Mouse (Mus musculus): ENCODE measurements around the gene Disp1. TPM values are rescaled to one million over a fixed set of nuclear protein-coding genes. Genes with fewer than 3 reads are reported as not detected.

Disp1 gene
- total and polyA plus RNA-seq, 3 experiments: 3.8 to 10.5 (median 5.0) TPM

DNA sequence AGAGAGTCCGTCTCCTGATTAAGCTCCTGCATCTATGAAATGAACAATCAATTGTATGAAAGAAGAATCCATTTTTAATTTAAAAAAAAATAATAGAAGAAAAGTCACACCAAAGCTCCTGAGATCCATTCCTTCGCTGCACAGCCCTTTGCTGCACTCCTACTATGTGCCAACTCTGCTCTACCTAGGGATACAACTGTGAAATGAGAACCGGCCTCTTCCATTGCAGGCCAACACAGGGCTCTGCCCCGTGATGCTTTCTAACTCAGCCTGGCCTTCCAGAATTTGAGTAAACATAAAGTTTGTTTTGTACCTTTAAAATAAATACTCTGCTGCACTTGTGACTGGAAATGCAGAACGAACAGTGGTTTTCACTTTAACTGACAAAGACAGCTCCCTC lies 42.0 kb downstream of the Disp1 start:
- H3K27me3 ChIP-seq (ENCODE audit: insufficient read depth, low read length): no peaks in the 10 kb centered on the region
- H3K9me3 ChIP-seq (replicated peaks): no peaks in the 10 kb centered on the region
- ATAC-seq (ENCODE audit: extremely low read depth, insufficient number of reproducible peaks, low FRiP score, poor library complexity, severe bottlenecking) (no peak), DNase-seq (ENCODE audit: low spot score) (no peak)
- no peak overlapping the region for H3K4me3 ChIP-seq (ENCODE audit: low read depth, low read length)
- H3K4me1 ChIP-seq (ENCODE audit: insufficient read depth, low read depth, low read length): no peaks in the 10 kb centered on the region
- peaks cover 15% of the 10 kb centered on the region for H3K36me3 ChIP-seq (replicated peaks)
- TF ChIP-seq POLR2AphosphoS5 (IDR thresholded peaks at IDR 0.05; ENCODE audit: insufficient replicate concordance, low read depth, low read length) (no peak), GATA1 (IDR thresholded peaks at IDR 0.05; ENCODE audit: borderline replicate concordance, low read length) (no peak), TAL1 (conservative IDR thresholded peaks at IDR 0.05; ENCODE audit: low read depth, low read length) (no peak), CTCF (IDR thresholded peaks at IDR 0.05; ENCODE audit: low read depth, low read length) (no peak), GATA2 (IDR thresholded peaks at IDR 0.05; ENCODE audit: borderline replicate concordance, low read depth, low read length) (no peak)

DNA sequence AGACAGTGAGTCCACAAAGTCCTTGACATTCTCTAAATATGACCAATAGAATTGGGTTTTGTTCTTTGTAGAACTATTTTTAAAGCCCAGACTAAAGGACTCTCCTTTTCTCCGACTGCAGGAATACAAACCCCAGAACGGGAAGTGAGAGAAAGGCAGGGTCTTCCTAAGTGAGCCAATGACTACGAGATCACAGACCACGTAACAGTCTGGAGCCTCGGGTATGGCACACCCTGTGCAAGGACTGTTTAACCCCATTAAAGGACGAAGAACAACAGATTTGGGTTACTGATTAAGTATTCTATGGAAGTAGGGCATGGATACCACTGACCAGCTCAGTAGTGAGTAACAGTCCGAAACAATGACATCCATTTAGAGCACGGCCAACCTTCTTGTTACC lies 46.1 kb downstream of the Disp1 start:
- no peak overlapping the region for H3K4me3 ChIP-seq (ENCODE audit: low read depth, low read length)
- no peaks in the 10 kb centered on the region for H3K27me3 ChIP-seq (ENCODE audit: insufficient read depth, low read length)
- peaks cover 20% of the 10 kb centered on the region for H3K36me3 ChIP-seq (replicated peaks)
- no peak for ATAC-seq (ENCODE audit: extremely low read depth, insufficient number of reproducible peaks, low FRiP score, poor library complexity, severe bottlenecking)
- H3K4me1 ChIP-seq (ENCODE audit: insufficient read depth, low read depth, low read length): no peaks in the 10 kb centered on the region
- no peak for DNase-seq (ENCODE audit: low spot score)
- TF ChIP-seq CTCF (IDR thresholded peaks at IDR 0.05; ENCODE audit: low read depth, low read length) (no peak), GATA2 (IDR thresholded peaks at IDR 0.05; ENCODE audit: borderline replicate concordance, low read depth, low read length) (no peak), POLR2AphosphoS5 (IDR thresholded peaks at IDR 0.05; ENCODE audit: insufficient replicate concordance, low read depth, low read length) (no peak), TAL1 (conservative IDR thresholded peaks at IDR 0.05; ENCODE audit: low read depth, low read length) (no peak), GATA1 (IDR thresholded peaks at IDR 0.05; ENCODE audit: borderline replicate concordance, low read length) (no peak)
- no peaks in the 10 kb centered on the region for H3K9me3 ChIP-seq (replicated peaks)

DNA sequence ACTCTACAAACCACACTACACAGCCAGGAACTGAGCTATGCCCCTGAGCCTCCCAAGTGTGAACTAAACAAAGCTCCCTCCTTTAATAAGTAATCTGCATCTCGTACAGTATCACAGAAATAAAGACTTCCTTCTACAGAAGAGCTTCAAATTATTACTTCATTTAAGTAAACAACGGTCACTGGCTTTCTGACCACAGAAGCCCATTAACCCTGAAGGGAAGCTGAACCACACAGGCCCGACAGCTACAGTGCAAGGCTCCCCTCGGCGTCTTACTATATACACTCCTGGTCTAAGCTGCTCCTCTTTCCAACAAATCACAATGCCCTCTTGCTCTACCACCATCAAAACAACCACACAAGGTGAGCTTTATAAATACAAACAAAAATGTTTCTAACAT lies 50.2 kb downstream of the Disp1 start:
- peaks cover 28% of the 10 kb centered on the region for H3K36me3 ChIP-seq (replicated peaks)
- H3K27me3 ChIP-seq (ENCODE audit: insufficient read depth, low read length): no peaks in the 10 kb centered on the region
- H3K4me1 ChIP-seq (ENCODE audit: insufficient read depth, low read depth, low read length): no peaks in the 10 kb centered on the region
- H3K4me3 ChIP-seq (ENCODE audit: low read depth, low read length): no peak overlapping the region
- TF ChIP-seq CTCF (IDR thresholded peaks at IDR 0.05; ENCODE audit: low read depth, low read length): no peak
- TF ChIP-seq GATA1 (IDR thresholded peaks at IDR 0.05; ENCODE audit: borderline replicate concordance, low read length): no peak
- ATAC-seq (ENCODE audit: extremely low read depth, insufficient number of reproducible peaks, low FRiP score, poor library complexity, severe bottlenecking) (no peak), DNase-seq (ENCODE audit: low spot score) (no peak)
- no peaks in the 10 kb centered on the region for H3K9me3 ChIP-seq (replicated peaks)

DNA sequence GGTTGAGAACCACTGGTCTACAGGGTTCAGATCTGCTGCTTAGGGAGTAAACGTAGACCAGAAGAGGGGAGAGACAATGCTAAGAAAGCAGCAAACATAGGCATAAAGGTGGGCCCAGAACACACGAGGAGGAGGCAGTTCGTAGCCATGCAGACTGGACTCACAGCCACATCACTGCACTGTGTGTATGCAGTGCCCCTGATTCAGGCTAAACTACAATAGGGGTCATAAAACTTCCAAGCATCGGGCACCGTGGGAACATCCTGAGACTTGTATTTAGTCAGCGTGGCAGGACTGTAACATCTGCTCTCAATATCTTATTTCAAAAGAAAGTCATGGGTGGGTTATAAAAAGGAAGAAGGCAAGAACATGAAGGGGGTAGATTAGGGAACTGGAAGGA lies 52.9 kb downstream of the Disp1 start:
- no peak for TF ChIP-seq GATA2 (IDR thresholded peaks at IDR 0.05; ENCODE audit: borderline replicate concordance, low read depth, low read length)
- no peak for TF ChIP-seq CTCF (IDR thresholded peaks at IDR 0.05; ENCODE audit: low read depth, low read length)
- no peak for TF ChIP-seq GATA1 (IDR thresholded peaks at IDR 0.05; ENCODE audit: borderline replicate concordance, low read length)
- TF ChIP-seq POLR2AphosphoS5 (IDR thresholded peaks at IDR 0.05; ENCODE audit: insufficient replicate concordance, low read depth, low read length): no peak
- no peak for TF ChIP-seq TAL1 (conservative IDR thresholded peaks at IDR 0.05; ENCODE audit: low read depth, low read length)
- ATAC-seq (ENCODE audit: extremely low read depth, insufficient number of reproducible peaks, low FRiP score, poor library complexity, severe bottlenecking) (no peak), DNase-seq (ENCODE audit: low spot score) (no peak)
- Histone ChIP-seq H3K4me3 (ENCODE audit: low read depth, low read length) (no peak overlapping the region), H3K36me3 (replicated peaks) (peaks cover 38% of the 10 kb centered on the region), H3K27me3 (ENCODE audit: insufficient read depth, low read length) (no peaks in the 10 kb centered on the region), H3K4me1 (ENCODE audit: insufficient read depth, low read depth, low read length) (no peaks in the 10 kb centered on the region), H3K9me3 (replicated peaks) (no peaks in the 10 kb centered on the region)

DNA sequence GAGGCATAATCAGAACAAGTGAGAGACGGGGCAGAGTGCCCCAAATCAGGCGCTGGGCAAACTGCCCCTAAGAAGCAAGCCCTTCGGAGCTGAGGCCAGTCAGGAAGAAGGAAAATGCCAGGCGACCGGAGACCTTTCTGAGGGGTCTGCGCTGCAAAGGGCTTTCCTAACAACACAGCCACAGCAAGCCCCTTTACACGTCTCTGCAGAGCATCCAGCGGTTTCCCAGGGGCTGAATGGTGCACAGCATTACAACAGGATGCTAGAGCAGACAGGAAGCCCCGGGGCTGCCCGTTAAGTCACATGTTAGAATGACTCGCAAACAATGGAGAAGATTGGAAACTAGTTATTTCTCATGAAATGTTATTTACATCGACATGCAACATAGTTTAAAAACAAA lies 53.5 kb downstream of the Disp1 start:
- no peak for ATAC-seq (ENCODE audit: extremely low read depth, insufficient number of reproducible peaks, low FRiP score, poor library complexity, severe bottlenecking)
- DNase-seq (ENCODE audit: low spot score): no peak

DNA sequence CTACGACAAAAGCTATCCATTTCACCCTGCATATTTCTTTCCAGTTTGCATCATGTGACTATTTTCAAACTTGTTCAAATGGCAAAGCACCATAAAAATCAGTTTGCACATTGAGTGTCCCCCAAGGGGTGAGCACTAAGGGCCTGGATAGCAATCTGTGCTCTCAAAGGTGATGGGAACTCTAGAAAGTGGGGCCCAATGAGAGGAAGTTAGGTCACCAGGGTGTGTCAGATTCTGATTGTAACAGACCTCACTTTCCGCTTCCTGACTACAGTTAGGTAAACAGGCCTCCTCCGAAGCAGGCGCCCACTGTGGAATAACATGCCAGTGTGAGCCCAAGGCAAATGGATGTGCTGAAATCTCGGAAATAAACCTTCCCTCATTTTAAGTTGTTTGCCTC lies 54.6 kb downstream of the Disp1 start:
- no peak overlapping the region for H3K4me3 ChIP-seq (ENCODE audit: low read depth, low read length)
- H3K4me1 ChIP-seq (ENCODE audit: insufficient read depth, low read depth, low read length): no peaks in the 10 kb centered on the region
- ATAC-seq (ENCODE audit: extremely low read depth, insufficient number of reproducible peaks, low FRiP score, poor library complexity, severe bottlenecking): no peak
- H3K27me3 ChIP-seq (ENCODE audit: insufficient read depth, low read length): no peaks in the 10 kb centered on the region
- no peak for DNase-seq (ENCODE audit: low spot score)
- peaks cover 29% of the 10 kb centered on the region for H3K36me3 ChIP-seq (replicated peaks)
- H3K9me3 ChIP-seq (replicated peaks): no peaks in the 10 kb centered on the region
- TF ChIP-seq TAL1 (conservative IDR thresholded peaks at IDR 0.05; ENCODE audit: low read depth, low read length): no peak
- TF ChIP-seq GATA2 (IDR thresholded peaks at IDR 0.05; ENCODE audit: borderline replicate concordance, low read depth, low read length): no peak
- no peak for TF ChIP-seq POLR2AphosphoS5 (IDR thresholded peaks at IDR 0.05; ENCODE audit: insufficient replicate concordance, low read depth, low read length)
- no peak for TF ChIP-seq CTCF (IDR thresholded peaks at IDR 0.05; ENCODE audit: low read depth, low read length)
- no peak for TF ChIP-seq GATA1 (IDR thresholded peaks at IDR 0.05; ENCODE audit: borderline replicate concordance, low read length)

More for the DNA sequence above, 53.5 kb downstream of the Disp1 start:
- Histone ChIP-seq H3K27me3 (ENCODE audit: insufficient read depth, low read length) (no peaks in the 10 kb centered on the region), H3K4me3 (ENCODE audit: low read depth, low read length) (no peak overlapping the region), H3K9me3 (replicated peaks) (no peaks in the 10 kb centered on the region), H3K4me1 (ENCODE audit: insufficient read depth, low read depth, low read length) (no peaks in the 10 kb centered on the region), H3K36me3 (replicated peaks) (peaks cover 34% of the 10 kb centered on the region)
- TF ChIP-seq CTCF (IDR thresholded peaks at IDR 0.05; ENCODE audit: low read depth, low read length) (no peak), TAL1 (conservative IDR thresholded peaks at IDR 0.05; ENCODE audit: low read depth, low read length) (no peak), POLR2AphosphoS5 (IDR thresholded peaks at IDR 0.05; ENCODE audit: insufficient replicate concordance, low read depth, low read length) (no peak), GATA2 (IDR thresholded peaks at IDR 0.05; ENCODE audit: borderline replicate concordance, low read depth, low read length) (no peak), GATA1 (IDR thresholded peaks at IDR 0.05; ENCODE audit: borderline replicate concordance, low read length) (no peak)

DNA sequence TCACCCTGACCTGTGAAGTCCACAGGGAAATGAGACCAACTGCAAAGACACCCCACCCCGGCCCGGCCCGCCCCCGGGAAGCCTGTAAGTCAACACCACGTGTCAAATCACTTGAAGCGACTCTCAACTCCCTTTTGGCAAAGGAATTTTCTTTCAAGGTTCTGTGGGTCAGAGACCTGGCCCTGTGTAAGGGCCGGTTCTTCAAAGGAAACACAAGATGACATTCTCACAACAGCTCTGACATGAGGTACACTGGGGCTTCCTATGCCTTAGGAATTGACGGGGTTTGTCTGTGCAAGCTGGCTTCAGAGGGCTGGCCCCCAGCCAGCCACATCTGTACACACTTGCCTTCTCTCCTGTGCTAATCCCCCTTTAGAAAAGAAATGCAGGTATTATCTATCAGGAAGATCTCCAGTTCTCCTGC lies 56.7 kb downstream of the Disp1 start:
- no peak for ATAC-seq (ENCODE audit: extremely low read depth, insufficient number of reproducible peaks, low FRiP score, poor library complexity, severe bottlenecking)
- DNase-seq (ENCODE audit: low spot score): no peak
- H3K4me3 ChIP-seq (ENCODE audit: low read depth, low read length): no peak overlapping the region
- H3K9me3 ChIP-seq (replicated peaks): no peaks in the 10 kb centered on the region
- no peaks in the 10 kb centered on the region for H3K4me1 ChIP-seq (ENCODE audit: insufficient read depth, low read depth, low read length)
- peaks cover 25% of the 10 kb centered on the region for H3K36me3 ChIP-seq (replicated peaks)
- no peak for TF ChIP-seq CTCF (IDR thresholded peaks at IDR 0.05; ENCODE audit: low read depth, low read length)
- TF ChIP-seq GATA2 (IDR thresholded peaks at IDR 0.05; ENCODE audit: borderline replicate concordance, low read depth, low read length): no peak
- TF ChIP-seq TAL1 (conservative IDR thresholded peaks at IDR 0.05; ENCODE audit: low read depth, low read length): no peak
- no peaks in the 10 kb centered on the region for H3K27me3 ChIP-seq (ENCODE audit: insufficient read depth, low read length)

All from G1E (cell line).